Mouse (Mus musculus) left cerebral cortex, postnatal 36 days (tissue): ENCODE measurements around the gene Nampt. TPM values are rescaled to one million over a fixed set of nuclear protein-coding genes. Genes with fewer than 3 reads are reported as not detected.
A peak's percentile ranks its signal among the peaks of the same experiment; 100 is the strongest.
"Not testable (repeated sequence)": the region's sequence is repeated elsewhere in the genome, so short reads cannot be mapped to it uniquely, and the experiment has no call there.

Experiments
- DNase-seq, 2 experiments: peaks; one replicate each; pipeline ENCODE4 v3.0.0; 2021 to 2022; ENCODE audit warnings: low spot score in 2 of 2, mixed read lengths in 1 of 2
- intact Hi-C: fragments of 180-260 bp; cut with DNase I; formaldehyde crosslinking; loops from one replicate; pipeline ENCODE4 v1.15.1; 2025
- total RNA-seq, 2 experiments: library from RNA; stranded (reverse); gene quantifications; 2 replicates each; pipeline ENCODE4 v1.2.3; 2021

Nampt gene
- total RNA-seq, 2 experiments from 2014 or later = 30.2 to 33.3 TPM

DNA sequence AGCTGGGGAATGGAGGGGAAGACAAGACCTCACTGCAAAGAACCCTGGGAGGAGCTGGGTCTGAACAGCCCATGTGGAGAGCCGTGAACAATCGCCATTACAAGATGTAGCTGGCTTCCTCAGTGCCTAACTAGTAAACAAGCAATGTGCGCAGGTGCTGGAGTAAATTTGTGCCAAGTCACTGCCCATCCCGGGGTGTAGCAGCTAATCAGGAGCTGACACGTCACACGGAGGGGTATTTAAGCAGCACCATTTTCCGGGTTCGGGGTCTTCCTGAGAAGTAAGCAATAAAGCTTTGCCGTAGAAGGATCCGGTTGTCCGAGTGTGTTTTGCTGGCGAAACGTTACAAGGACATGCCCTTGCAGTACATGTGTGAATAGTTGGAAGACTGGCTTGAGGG lies 71.9 kb downstream of the Nampt start:
- intact Hi-C loops = loop anchor here (10.0 kb wide), 1 partner anchor 506 kb away; no protein-coding TSS in a partner anchor

DNA sequence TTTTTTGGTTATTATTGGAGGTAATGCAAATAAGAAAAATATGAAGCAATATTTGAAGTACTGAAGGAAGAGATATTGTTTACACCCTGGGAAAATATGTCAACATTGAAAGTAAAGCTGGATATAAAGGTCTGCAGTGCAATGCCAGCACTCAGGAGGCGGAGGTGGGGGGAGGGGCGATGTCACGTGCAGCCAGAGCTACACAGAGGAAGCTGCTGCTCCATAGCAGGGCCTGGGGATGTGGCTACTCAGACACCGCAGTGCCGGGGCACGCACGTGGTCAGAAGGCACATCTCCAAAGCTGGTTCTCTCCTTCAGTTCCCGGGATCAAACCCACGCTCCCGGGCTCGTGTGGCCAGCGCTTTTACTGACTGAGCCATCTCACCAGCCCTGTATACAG lies 73.9 kb downstream of the Nampt start:
- no peak for DNase-seq
- intact Hi-C loops = loop anchor here (10.0 kb wide), 1 partner anchor 508 kb away; no protein-coding TSS in a partner anchor

More for the DNA sequence above, 71.9 kb downstream of the Nampt start:
- not testable (repeated sequence) for DNase-seq

DNA sequence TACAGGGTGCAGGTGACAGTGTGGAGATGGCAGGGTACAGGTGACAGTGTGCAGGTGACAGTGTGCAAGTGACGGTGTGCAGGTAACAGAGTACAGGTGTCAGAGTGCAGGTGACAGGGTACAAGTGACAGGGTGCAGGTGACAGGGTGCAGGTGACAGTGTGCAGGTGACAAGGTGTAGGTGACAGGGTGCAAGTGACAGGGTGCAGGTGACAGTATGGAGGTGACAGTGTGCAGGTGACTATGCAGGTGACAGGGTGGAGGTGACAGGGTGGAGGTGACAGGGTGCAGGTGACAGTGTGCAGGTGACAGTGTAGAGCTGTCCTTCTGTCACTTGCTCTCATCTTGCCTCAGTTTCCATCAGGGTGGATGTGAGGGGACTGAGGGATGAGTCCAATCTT lies 76.5 kb downstream of the Nampt start:
- intact Hi-C loops = loop anchor here (5.0 to 10.0 kb wide), 2 partner anchors 511 to 604 kb away; no protein-coding TSS in a partner anchor

DNA sequence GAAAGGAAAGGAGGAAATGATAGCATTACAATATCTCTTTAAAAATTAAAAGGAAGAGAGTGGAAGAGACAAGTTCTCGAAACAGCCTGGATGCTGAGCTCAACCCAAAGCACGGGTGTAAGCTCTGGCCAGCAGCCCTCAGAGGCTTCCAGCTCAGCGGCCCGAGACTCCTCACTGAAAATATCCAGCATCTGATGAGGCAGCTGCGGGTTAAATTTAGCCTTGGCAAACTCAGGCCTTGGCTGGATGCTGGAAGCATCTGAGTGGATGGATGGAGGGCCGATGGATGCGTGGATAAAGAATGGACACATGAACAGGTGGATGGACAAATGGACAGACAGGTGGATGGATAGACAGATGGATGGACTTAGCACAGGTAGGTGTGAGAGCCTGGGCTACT lies 77.2 kb downstream of the Nampt start:
- intact Hi-C loops = loop anchor here (5.0 to 10.0 kb wide), 2 partner anchors 512 to 604 kb away; no protein-coding TSS in a partner anchor
- DNase-seq = peak; percentile 35 to 41

More for the DNA sequence above, 76.5 kb downstream of the Nampt start:
- no peak for DNase-seq

DNA sequence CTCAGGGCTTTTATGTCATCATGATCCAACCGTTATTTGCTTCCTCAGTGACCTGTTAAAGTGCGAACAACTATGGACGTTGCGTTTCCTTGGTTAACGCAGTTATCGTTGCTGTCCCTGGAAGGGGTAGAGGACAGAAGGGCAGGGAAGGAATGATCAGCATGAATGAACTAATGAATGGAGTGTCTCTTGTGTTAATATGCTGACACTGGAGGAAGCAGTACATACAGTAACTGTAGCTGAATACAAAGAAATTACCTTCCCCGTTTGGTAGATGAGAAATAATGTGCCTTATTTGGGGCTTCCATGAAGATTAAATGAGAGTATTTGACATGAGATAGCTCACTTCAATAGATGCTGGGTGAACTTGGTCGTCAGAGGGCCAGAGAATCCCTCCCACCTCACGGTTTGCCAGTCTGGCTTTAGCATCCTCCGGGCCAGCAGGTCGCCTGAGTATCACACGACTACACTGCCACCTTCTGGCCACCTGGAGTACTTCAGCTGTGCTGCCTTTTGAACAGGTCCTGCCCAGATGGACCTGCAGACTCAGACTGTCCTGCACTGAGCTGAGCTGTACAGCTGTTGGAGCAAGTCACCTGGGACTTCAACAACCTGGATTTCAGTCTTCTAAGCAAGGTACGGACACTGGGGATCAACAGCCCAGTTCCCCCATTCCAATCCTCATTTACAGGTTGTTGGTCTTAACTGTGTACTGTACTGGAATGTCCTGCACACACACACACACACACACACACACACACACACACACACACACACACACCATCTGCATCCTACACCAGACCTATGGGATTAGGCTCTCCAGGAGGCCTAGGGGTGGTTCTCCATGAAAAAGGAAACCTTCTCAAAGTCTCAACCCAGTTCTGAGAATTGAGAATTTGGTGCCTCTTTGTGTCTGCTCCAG lies 78.1 kb downstream of the Nampt start:
- peak; percentile 81 to 88 for DNase-seq
- intact Hi-C loops = loop anchor here (1.0 to 10.0 kb wide), 3 partner anchors 260 to 605 kb away; no protein-coding TSS in a partner anchor

DNA sequence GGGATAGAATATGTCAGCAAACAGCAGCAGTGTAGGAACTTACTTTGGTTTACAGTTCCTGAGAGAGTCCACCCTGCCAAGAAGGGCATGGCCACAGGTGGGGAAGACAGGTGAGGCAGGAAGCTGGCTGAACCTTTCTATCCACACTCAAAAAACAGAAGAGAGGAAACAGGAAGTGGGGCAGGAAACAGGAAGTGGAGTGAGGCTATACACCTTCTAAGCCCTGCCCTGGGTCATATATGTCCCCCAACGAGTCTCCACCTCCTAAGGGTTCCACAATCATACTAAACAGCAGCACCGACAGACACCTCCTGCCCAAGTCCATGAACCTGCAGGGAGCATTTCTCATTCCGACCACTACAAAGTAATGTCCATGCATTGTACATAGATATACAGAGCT lies 81.7 kb downstream of the Nampt start:
- no peak for DNase-seq
- intact Hi-C loops = no loop called here

Other genes starting within 250 kb of the Nampt start
- gene Sypl, start 134.3 kb downstream of the Nampt start, total RNA-seq = 10 to 100 TPM; 34.9 to 37.2 TPM